Mouse (Mus musculus): ENCODE measurements around the gene Nemf. TPM values are rescaled to one million over a fixed set of nuclear protein-coding genes. Genes with fewer than 3 reads are reported as not detected.
A peak's percentile ranks its signal among the peaks of the same experiment; 100 is the strongest.

Nemf gene
- polyA plus RNA-seq, 1 experiment: 0.79 TPM

DNA sequence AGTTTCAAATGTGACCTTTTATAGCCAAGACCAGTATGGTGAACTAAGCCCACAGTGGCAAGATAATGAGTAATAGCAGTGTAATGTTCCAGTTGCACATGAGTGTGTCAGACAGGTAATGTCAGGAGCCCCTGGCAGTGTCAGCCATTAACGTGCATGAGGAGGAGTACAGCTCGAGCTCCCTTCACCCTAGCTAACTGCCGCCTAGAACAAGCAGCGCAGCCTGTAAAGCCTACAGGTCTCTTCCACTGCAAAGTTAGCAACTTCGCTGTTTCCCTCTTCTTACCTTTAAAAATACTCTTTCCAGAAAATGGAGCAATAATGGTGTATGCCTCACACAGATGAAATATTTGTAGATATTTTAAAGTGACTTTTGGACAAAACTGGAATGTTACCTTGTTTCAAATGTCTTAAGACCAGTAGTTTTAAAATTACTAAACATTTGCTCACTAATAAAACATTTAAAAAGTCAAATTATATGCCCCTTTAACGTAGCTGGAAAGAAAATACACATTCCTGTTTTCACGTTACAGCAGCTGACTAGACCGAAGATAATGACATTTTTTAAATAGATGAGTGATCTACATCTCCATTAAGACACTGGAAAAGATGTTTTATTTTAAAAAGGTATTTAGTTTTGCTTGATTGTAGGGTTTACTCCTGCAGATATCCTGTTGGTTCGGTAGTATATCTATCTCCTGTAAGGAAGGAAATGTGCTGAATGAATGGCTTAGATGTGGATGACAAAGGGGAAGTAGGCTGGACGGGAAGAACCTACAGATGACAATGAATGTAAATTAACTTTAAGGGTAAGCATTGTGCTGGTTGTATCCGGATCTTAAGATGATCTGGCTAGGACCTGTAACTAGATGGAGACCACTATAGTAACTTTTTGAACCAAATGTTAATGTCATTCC lies 17.1 kb upstream of the Nemf start:
- Histone ChIP-seq H3K4me3 (replicated peaks) (peak overlapping the region; percentile 79), H3K9me3 (ENCODE audit: control insufficient read depth, low read length) (no peaks in the 10 kb centered on the region), H3K4me1 (ENCODE audit: control insufficient read depth) (peaks cover 46% of the 10 kb centered on the region), H3K27me3 (ENCODE audit: control insufficient read depth) (no peaks in the 10 kb centered on the region), H3K36me3 (ENCODE audit: control insufficient read depth) (peaks cover 63% of the 10 kb centered on the region)
- TF ChIP-seq TAL1 (IDR thresholded peaks at IDR 0.05; ENCODE audit: low read length) (no peak), GATA1 (IDR thresholded peaks at IDR 0.05; ENCODE audit: low read length) (no peak)

DNA sequence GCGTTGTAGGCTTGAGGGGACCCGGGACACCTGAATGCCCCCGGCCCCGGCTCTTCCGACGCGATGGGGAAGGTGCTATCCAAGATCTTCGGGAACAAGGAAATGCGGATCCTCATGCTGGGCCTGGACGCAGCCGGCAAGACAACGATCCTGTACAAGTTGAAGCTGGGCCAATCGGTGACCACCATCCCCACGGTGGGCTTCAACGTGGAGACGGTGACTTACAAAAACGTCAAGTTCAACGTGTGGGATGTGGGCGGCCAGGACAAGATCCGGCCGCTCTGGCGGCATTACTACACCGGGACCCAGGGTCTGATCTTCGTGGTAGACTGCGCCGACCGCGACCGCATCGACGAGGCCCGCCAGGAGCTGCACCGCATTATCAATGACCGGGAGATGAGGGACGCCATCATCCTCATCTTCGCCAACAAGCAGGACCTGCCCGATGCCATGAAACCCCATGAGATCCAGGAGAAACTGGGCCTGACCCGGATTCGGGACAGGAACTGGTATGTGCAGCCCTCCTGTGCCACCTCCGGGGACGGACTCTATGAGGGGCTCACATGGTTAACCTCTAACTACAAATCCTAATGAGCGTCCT lies 15.9 kb upstream of the Nemf start:
- Histone ChIP-seq H3K9me3 (ENCODE audit: control insufficient read depth, low read length) (no peaks in the 10 kb centered on the region), H3K27me3 (ENCODE audit: control insufficient read depth) (no peaks in the 10 kb centered on the region), H3K4me1 (ENCODE audit: control insufficient read depth) (peaks cover 41% of the 10 kb centered on the region), H3K36me3 (ENCODE audit: control insufficient read depth) (peaks cover 50% of the 10 kb centered on the region), H3K4me3 (replicated peaks) (peak overlapping the region; percentile 79)
- TF ChIP-seq GATA1 (IDR thresholded peaks at IDR 0.05; ENCODE audit: low read length) (no peak), TAL1 (IDR thresholded peaks at IDR 0.05; ENCODE audit: low read length) (no peak)

DNA sequence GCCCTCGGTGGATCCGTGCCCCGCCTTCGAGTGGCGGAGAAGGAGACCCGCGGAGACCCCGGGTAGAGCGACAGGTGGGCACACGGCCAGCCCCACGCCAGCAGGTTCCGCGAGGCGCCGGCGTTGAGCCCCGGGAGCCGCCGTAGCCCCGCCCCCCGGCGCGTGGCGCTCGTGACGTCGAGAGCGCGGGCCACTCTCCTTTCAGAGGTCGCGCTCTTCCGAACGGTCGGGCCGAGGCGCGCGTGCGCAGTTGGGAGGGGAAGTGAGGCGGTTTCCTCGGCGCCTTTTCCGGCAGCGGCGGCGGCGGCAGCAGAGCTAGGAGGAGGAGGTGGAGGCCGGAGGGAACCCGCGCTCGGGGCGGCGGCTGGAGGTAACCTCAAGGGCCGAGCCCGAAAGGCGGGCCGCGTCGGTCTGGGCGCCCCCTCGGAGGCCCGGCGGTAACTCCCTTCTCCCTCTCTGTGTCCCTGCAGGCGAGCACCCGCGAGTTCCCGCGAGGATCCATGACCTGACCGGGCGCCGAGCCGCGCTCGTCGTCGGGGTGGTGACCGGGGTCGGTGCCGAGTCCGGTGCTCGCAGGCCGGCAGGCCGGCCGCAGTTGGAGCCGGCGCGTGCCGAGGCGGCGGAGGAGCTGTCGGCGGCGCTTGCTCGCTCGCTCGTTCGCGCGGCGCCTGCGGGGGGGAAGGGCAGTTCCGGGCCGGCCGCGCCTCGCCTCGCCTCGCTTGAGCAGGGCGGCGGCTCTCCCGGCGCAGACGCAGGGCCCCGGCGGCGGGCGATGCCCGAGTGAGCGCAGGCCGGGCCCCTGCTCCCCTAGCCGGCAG lies 15.1 kb upstream of the Nemf start, which contains the start of the genes Arf6 and Gm9887:
Arf6 (plus strand) TSS at position 297 of the 818 bp plus-strand sequence.
Gm9887 (minus strand) TSS at position 605 of the 818 bp plus-strand sequence.
- Histone ChIP-seq H3K36me3 (ENCODE audit: control insufficient read depth) (peaks cover 43% of the 10 kb centered on the region), H3K9me3 (ENCODE audit: control insufficient read depth, low read length) (no peaks in the 10 kb centered on the region), H3K27me3 (ENCODE audit: control insufficient read depth) (no peaks in the 10 kb centered on the region), H3K4me1 (ENCODE audit: control insufficient read depth) (peaks cover 40% of the 10 kb centered on the region), H3K4me3 (replicated peaks) (peak within 1 kb of the TSS; percentile 79)
- no peak for TF ChIP-seq TAL1 (IDR thresholded peaks at IDR 0.05; ENCODE audit: low read length)
- TF ChIP-seq GATA1 (IDR thresholded peaks at IDR 0.05; ENCODE audit: low read length): no peak

DNA sequence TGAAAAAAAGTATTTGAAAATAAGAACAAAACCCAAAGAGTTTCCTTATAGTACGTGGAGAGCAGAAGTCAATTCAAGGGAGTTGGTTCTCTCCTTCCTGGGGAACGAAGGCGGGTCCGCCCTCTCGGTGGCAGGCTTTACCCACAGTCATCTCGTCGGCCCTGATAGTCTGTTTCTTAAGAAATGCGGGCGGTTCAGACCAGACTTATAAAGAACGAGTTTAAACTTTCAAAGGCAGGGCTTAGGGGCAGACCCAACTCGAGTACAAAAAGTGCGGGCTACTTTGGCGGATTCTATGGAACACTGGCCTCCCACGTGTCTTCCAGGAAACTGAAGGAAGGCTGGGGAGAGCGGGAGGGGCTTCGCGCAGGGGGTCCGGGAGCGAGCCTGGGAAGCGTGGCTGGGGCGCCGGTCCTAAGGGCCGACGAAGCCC lies 14.5 kb upstream of the Nemf start:
- TF ChIP-seq GATA1 (IDR thresholded peaks at IDR 0.05; ENCODE audit: low read length): no peak
- no peak for TF ChIP-seq TAL1 (IDR thresholded peaks at IDR 0.05; ENCODE audit: low read length)
- Histone ChIP-seq H3K27me3 (ENCODE audit: control insufficient read depth) (no peaks in the 10 kb centered on the region), H3K4me1 (ENCODE audit: control insufficient read depth) (peaks cover 42% of the 10 kb centered on the region), H3K36me3 (ENCODE audit: control insufficient read depth) (peaks cover 38% of the 10 kb centered on the region), H3K9me3 (ENCODE audit: control insufficient read depth, low read length) (no peaks in the 10 kb centered on the region), H3K4me3 (replicated peaks) (peak overlapping the region; percentile 79)

DNA sequence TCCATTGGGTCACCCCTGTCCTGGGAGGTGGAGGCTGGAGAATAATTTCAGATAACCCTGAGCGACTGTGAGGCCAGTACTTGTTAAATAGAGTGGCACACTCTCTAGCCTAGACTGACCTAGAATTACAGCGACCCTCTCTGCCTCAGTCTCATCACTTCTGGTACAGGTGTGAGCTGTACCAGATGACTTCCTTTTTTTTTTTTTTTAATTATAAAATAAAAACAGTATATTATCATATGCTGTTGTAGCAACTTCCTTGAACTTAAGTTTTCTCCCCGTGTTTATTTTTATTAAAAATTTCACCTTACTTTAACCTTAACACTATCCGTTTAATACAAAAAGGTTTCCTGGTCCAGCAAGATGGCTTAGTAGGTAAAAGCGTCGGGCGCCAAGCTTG lies 14.0 kb upstream of the Nemf start:
- Histone ChIP-seq H3K27me3 (ENCODE audit: control insufficient read depth) (no peaks in the 10 kb centered on the region), H3K9me3 (ENCODE audit: control insufficient read depth, low read length) (no peaks in the 10 kb centered on the region), H3K4me1 (ENCODE audit: control insufficient read depth) (peaks cover 40% of the 10 kb centered on the region), H3K4me3 (replicated peaks) (peak overlapping the region; percentile 79), H3K36me3 (ENCODE audit: control insufficient read depth) (peaks cover 32% of the 10 kb centered on the region)
- TF ChIP-seq TAL1 (IDR thresholded peaks at IDR 0.05; ENCODE audit: low read length): no peak

DNA sequence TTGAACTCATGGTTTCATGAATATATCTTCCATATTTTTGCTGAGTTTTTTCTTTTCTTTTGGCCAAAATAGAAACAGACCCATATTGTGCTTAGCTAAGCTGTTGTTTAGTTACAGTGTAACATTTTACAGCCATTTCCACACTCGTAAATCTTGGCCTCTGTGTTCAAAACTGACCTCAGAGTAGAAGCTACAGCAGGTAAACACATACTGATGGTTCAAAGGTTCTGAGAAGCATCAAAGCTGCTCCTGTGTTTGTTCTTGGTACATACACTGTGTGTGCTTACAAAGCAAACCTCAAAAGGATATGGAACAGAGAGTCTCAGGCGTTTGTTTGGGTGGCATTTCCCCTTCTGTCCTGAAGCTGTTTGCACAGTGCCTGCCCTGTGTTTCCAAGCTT lies 10.6 kb upstream of the Nemf start:
- Histone ChIP-seq H3K4me1 (ENCODE audit: control insufficient read depth) (peaks cover 54% of the 10 kb centered on the region), H3K36me3 (ENCODE audit: control insufficient read depth) (peaks cover under 1% of the 10 kb centered on the region), H3K4me3 (replicated peaks) (no peak overlapping the region), H3K27me3 (ENCODE audit: control insufficient read depth) (no peaks in the 10 kb centered on the region), H3K9me3 (ENCODE audit: control insufficient read depth, low read length) (no peaks in the 10 kb centered on the region)
- TF ChIP-seq GATA1 (IDR thresholded peaks at IDR 0.05; ENCODE audit: low read length) (no peak), TAL1 (IDR thresholded peaks at IDR 0.05; ENCODE audit: low read length) (no peak)

DNA sequence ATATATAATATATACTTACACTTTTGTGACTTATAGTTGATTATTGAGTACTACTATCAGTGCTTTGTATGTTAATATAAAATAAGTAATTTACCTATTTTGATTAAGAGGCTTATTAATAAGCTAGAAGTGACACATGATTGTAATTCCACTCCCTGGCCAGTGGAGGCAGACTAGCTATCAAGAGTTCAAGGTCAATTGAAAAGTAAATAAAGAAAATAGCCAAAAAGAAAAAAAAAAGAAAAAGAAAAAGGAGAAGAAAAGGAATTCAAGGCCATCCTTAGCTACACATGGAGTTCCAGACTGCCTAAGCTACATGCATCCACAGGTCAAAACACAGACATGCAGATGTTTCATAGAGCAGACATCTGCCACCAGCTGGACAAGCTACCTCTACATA lies 9.5 kb upstream of the Nemf start:
- H3K27me3 ChIP-seq (ENCODE audit: control insufficient read depth): no peaks in the 10 kb centered on the region
- no peaks in the 10 kb centered on the region for H3K9me3 ChIP-seq (ENCODE audit: control insufficient read depth, low read length)
- no peaks in the 10 kb centered on the region for H3K36me3 ChIP-seq (ENCODE audit: control insufficient read depth)
- no peak overlapping the region for H3K4me3 ChIP-seq (replicated peaks)
- peaks cover 62% of the 10 kb centered on the region for H3K4me1 ChIP-seq (ENCODE audit: control insufficient read depth)
- no peak for TF ChIP-seq GATA1 (IDR thresholded peaks at IDR 0.05; ENCODE audit: low read length)
- TF ChIP-seq TAL1 (IDR thresholded peaks at IDR 0.05; ENCODE audit: low read length): no peak

DNA sequence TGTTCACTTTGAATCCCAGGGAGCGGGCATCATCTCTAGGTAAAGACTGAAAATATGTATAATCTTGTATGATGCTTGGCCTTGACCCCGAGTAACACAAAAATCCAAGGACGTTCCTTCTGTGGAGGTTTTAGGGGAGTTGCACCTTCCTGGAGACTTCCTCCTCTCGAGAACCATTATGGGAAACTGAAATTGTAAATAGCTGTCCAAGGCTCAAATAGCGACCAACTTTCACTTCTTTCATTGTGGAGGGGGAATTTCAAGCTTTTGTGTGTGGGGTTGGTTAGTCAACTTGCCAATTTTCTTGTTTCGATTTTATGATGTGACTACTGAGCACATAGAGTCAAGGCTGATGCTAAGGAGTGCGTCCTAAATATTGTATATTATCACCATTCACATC lies 8.8 kb upstream of the Nemf start:
- TF ChIP-seq TAL1 (IDR thresholded peaks at IDR 0.05; ENCODE audit: low read length): no peak
- no peak for TF ChIP-seq GATA1 (IDR thresholded peaks at IDR 0.05; ENCODE audit: low read length)
- Histone ChIP-seq H3K27me3 (ENCODE audit: control insufficient read depth) (no peaks in the 10 kb centered on the region), H3K4me1 (ENCODE audit: control insufficient read depth) (peaks cover 56% of the 10 kb centered on the region), H3K9me3 (ENCODE audit: control insufficient read depth, low read length) (no peaks in the 10 kb centered on the region), H3K36me3 (ENCODE audit: control insufficient read depth) (no peaks in the 10 kb centered on the region), H3K4me3 (replicated peaks) (no peak overlapping the region)
